Mouse (Mus musculus): ENCODE data around the gene Slirp. TPM values are rescaled to one million over a fixed set of nuclear protein-coding genes. Genes with fewer than 3 reads are reported as not detected.

Gene Slirp
- total RNA-seq (2023) = 10 to 100 TPM; 42.5 to 54.8 TPM

GRCm38 (mm10) chr12:87443700-87444122, at the start of gene Slirp, which contains the start of gene Alkbh1:
Gene Slirp, plus strand, starts transcription at chr12:87443896.
Gene Alkbh1, minus strand, starts transcription at chr12:87444017.

GRCm38 (mm10) chr12:87471964-87472786, 28.5 kb downstream of the Slirp start, which contains the start of gene Snw1:
Gene Snw1, minus strand, starts transcription at chr12:87472274.

GRCm38 (mm10) chr12:87494421-87494820, 50.7 kb downstream of the Slirp start, which contains the start of gene Gm5788:
Gene Gm5788, plus strand, starts transcription at chr12:87494721.

Other genes starting within 250 kb of the Slirp start
- 1 to 10 TPM; 1.3 to 2.2 TPM for gene Samd15, start 244.2 kb upstream of the Slirp start, total RNA-seq (2023)
- gene Tmed8, start 243.4 kb upstream of the Slirp start, total RNA-seq (2023) = 10 to 100 TPM; 41.6 to 43.2 TPM
- gene Noxred1, start 205.2 kb upstream of the Slirp start, total RNA-seq (2023) = 10 to 100 TPM in 1 of 2 experiments, 1 to 10 TPM in 1; 9.0 to 12.5 TPM
- gene Vipas39, start 177.6 kb upstream of the Slirp start, total RNA-seq (2023) = 10 to 100 TPM; 42.7 to 43.9 TPM
- 100 to 1,000 TPM; 100 to 141 TPM for gene Ahsa1, start 177.4 kb upstream of the Slirp start, total RNA-seq (2023)
- not detected for gene Ism2, start 144.2 kb upstream of the Slirp start, total RNA-seq (2023)
- gene Sptlc2, start 55.5 kb upstream of the Slirp start, total RNA-seq (2023) = 10 to 100 TPM; 85.3 to 95.0 TPM
- 100 to 1,000 TPM in 1 of 2 experiments, 10 to 100 TPM in 1; 81.2 to 104 TPM for gene Alkbh1, start 121 bp downstream of the Slirp start, total RNA-seq (2023)
- gene Snw1, start 28.4 kb downstream of the Slirp start, total RNA-seq (2023) = 10 to 100 TPM; 91.0 to 94.3 TPM
- not detected for gene Gm5788, start 50.8 kb downstream of the Slirp start, total RNA-seq (2023)
- not detected for gene Gm8300, start 70.4 kb downstream of the Slirp start, total RNA-seq (2023)
- not detected for gene Oog1, start 158.8 kb downstream of the Slirp start, total RNA-seq (2023)
- gene Gm4027, start 175.0 kb downstream of the Slirp start, total RNA-seq (2023) = not detected
- gene Gm16381, start 200.7 kb downstream of the Slirp start, total RNA-seq (2023) = not detected

Measured in B cell, adult 67 days (primary cell).